Mouse (Mus musculus) ovary, postnatal 10 days (tissue): ENCODE data around the gene Gapt.

Experiments used
- DNase-seq: peaks from one replicate; pipeline ENCODE4 v3.0.0; 2022; ENCODE audit warnings: low spot score

Gapt gene

DNA sequence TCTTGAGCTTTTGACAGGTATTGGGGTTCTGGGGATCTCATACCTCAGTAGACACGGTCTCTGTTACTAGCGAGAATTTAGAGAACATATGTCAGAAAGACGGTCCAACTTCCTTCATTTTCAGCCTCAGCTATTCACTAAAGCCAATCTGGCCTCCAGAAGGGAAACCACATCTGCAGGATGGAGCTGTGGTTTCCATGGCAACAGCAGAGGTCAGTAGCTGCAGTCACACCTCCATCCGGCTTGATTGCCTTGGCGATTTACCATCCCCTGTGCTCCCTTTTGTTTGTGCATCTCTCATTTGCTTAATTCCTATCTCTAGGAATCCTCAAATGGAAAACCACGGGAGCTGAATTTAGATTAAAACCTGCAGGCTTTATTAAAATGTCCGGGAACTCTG lies 10.3 kb downstream of the Gapt start:
- no peak for DNase-seq

- DNase-seq = no peak
These were observed 14.4 kb downstream of the Gapt start for GRCm38 (mm10) chr13:110342602-110343001.

DNA sequence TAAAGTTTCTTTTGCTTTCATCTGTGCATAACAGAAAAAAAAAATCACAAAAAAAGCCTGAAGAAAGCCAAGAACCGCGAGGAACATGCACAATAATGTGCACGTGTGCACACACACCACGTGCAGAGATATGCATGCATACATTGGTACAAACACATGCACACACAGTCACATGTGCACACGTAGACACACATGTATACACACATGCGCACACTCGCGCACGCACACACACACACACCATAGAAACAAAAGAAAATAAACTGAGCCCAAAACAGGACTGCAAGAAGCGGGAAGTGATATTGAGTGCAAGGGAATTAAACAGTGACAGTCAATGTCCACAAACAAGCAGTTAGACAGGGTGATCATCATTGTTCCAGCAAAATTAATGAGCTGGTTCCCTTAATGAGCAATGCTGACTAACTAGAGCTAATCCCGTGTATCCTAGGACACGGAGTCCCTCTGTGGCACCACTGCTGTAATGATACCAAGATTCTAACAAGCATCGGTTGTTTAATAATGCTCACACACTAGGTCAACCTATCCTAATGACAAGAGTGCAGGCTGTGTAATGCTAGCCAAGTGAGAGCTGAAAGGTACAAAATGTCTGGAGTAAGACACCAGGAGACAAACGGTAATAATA lies 23.9 kb downstream of the Gapt start:
- no peak for DNase-seq

- DNase-seq = no peak
These were observed 38.3 kb downstream of the Gapt start for GRCm38 (mm10) chr13:110318746-110319145.

- no peak for DNase-seq
These were observed 49.8 kb downstream of the Gapt start for GRCm38 (mm10) chr13:110307188-110307587.
